Mouse (Mus musculus): Measurements from ENCODE around the gene Hist1h2bq. TPM values are rescaled to one million over a fixed set of nuclear protein-coding genes. Genes with fewer than 3 reads are reported as not detected.

Hist1h2bq gene
- polyA plus RNA-seq (2014; fragmentation: Illumina TruSeq; extraction: RNeasy Lipid Tissue Mini Kit (QIAGEN cat#74804); ENCODE audit: low read depth, low replicate concordance): not detected

DNA sequence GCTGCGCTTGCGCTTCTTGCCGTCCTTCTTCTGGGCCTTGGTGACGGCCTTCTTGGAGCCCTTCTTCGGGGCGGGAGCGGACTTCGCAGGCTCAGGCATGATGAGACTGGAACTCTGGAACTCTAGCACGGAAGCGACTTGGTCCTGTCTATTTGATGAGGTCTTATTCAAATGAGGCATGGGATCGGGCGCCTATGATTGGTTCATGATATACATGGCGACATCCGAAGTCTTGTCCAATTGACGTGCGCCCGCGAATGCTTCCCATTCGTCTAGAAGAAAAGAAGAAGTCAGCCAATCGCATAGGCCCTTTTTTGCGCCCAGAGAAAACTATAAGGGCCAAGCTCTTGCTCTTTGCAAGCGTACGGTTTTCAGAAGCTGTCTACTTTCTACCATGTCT is at the start of gene Hist1h2bq, which contains the start of gene Hist1h2ao:
Hist1h2bq (minus strand) TSS at position 125 of the 400 bp plus-strand sequence.
Hist1h2ao (plus strand) TSS at position 393 of the 400 bp plus-strand sequence.

DNA sequence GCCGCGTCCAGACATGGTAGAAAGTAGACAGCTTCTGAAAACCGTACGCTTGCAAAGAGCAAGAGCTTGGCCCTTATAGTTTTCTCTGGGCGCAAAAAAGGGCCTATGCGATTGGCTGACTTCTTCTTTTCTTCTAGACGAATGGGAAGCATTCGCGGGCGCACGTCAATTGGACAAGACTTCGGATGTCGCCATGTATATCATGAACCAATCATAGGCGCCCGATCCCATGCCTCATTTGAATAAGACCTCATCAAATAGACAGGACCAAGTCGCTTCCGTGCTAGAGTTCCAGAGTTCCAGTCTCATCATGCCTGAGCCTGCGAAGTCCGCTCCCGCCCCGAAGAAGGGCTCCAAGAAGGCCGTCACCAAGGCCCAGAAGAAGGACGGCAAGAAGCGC is 23.5 kb upstream of the Hist1h2bq start, which contains the start of the genes Hist1h2ap and Hist1h2br:
Hist1h2ap (minus strand) TSS at position 47 of the 400 bp plus-strand sequence.
Hist1h2br (plus strand) TSS at position 283 of the 400 bp plus-strand sequence.

DNA sequence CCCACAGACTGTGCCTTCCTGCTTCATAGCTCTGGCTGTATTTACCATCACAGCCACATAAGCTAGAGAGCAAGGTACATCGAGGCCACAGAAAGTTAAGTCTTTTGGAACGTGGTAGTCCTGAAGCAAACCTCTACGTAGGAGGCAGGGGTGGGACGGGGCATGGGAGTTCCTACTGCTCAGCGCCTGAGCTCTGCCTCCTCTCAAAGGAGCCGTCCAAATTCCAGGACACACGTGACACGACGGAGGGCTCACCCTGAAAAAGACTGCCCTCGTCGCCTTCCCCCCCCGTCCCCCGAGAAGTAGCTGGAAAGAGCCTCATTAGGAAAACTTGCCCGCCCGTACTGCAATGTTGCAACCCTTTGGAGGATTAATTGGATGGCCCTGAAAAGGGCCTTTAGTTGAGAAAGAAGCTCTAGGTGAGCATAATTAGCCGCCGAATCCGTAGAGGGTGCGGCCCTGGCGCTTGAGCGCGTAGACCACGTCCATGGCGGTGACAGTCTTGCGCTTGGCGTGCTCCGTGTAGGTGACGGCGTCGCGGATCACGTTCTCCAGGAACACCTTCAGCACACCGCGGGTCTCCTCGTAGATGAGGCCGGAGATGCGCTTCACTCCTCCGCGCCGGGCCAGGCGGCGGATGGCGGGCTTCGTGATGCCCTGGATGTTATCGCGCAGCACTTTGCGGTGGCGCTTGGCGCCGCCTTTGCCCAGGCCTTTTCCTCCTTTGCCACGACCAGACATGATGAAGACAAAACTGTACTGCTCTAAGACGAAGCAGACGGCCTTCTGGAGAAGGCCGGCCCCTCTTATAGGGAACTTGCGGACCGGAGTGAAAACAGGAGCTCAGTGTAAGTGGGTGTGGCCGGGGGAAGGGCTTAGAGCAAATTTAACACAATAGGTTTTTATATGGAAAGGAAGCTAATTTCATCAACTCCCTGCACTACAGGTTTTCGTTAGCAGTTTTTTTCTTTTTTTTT is 21.7 kb upstream of the Hist1h2bq start, which contains the start of gene Hist1h4n:
Hist1h4n (minus strand) TSS at position 779 of the 977 bp plus-strand sequence.

DNA sequence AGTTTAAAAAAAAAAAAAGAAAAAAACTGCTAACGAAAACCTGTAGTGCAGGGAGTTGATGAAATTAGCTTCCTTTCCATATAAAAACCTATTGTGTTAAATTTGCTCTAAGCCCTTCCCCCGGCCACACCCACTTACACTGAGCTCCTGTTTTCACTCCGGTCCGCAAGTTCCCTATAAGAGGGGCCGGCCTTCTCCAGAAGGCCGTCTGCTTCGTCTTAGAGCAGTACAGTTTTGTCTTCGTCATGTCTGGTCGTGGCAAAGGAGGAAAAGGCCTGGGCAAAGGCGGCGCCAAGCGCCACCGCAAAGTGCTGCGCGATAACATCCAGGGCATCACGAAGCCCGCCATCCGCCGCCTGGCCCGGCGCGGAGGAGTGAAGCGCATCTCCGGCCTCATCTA is 1.5 kb upstream of the Hist1h2bq start, which contains the start of gene Hist1h4m:
Hist1h4m (plus strand) TSS at position 208 of the 400 bp plus-strand sequence.

DNA sequence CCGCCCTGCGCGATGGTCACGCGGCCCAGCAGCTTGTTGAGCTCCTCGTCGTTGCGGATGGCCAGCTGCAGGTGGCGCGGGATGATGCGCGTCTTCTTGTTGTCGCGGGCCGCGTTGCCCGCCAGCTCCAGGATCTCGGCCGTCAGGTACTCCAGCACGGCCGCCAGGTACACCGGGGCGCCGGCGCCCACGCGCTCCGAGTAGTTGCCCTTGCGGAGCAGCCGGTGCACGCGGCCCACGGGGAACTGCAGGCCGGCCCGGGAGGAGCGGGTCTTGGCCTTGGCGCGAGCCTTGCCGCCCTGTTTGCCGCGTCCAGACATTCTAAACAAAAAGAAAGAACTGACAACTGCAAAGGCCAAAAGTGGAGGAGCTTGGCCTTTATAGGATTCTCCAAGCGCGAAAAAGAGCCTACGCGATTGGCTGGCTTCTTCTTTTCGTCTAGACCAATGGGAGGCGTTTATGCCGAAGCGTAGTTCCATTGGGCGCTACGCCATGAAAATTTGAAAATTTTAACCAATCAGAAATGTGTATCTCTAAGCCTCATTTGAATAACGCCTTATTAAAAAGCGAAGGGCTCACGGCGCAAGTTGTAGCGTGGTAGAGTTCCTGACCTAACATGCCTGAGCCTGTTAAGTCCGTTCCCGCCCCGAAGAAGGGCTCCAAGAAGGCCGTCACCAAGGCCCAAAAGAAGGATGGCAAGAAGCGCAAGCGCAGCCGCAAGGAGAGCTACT is 22.9 kb downstream of the Hist1h2bq start, which contains the start of the genes Hist1h2an and Hist1h2bp:
Hist1h2an (minus strand) TSS at position 320 of the 731 bp plus-strand sequence.
Hist1h2bp (plus strand) TSS at position 563 of the 731 bp plus-strand sequence.

DNA sequence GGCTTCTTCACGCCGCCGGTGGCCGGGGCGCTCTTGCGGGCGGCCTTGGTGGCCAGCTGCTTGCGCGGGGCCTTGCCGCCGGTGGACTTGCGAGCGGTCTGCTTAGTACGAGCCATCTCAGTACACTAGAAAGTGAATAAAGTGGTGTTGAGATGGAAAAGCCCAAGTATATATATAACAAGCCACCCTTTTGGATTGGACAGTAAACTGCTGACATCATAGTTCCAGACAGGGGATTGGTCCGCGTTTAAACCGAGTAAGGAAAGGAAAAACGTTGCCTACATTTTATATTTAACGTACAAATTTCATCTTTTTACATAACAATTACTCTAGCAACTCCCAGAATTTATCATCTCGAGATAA is 26.8 kb downstream of the Hist1h2bq start, which contains the start of gene Hist1h3i:
Hist1h3i (minus strand) TSS at position 116 of the 363 bp plus-strand sequence.

DNA sequence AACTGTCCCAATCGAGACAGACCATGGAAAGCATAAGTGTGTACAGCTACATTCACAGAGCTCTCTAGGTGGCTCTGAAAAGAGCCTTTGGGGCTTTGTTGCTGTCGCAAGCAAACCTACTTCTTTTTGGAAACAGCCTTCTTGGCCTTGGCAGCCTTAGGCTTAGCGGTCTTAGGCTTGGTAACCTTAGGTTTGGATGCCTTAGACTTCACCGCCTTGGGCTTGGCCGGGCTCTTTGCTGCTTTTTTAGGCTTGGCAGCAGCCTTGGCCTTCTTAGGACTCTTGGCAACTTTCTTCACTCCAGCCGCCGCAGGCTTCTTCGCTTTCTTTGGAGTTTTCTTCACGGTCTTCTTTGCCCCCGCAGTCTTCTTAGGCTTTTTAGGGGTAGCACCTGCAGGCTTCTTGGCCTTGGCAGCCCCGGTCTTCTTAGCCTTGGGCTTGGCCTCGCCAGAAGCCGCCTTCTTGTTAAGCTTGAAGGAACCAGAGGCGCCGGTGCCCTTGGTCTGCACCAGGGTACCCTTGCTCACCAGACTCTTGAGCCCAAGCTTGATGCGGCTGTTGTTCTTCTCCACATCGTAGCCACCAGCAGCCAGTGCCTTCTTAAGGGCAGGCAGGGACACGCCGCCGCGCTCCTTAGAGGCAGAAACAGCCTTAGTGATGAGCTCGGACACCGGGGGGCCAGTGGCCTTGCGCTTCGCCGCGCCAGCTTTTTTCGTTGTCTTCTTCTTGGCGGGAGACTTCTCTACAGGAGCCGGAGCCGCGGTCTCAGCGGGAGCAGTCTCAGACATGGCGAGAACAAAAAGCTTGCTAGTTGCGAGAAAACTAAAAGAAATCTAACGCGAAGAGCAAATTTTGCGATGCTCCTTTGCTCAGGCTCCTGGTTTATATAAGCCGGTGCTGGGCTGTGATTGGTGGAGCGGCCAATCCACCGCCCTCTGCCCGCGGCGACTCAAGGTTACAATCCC is 29.9 kb downstream of the Hist1h2bq start, which contains the start of gene Hist1h1b:
Hist1h1b (minus strand) TSS at position 859 of the 965 bp plus-strand sequence.

Other genes with a start within 250 kb of the Hist1h2bq start
- gene Olfr1364, start 228.4 kb downstream of the Hist1h2bq start, polyA plus RNA-seq (2014; fragmentation: Illumina TruSeq; extraction: RNeasy Lipid Tissue Mini Kit (QIAGEN cat#74804); ENCODE audit: low read depth, low replicate concordance): not detected
- not detected for gene Olfr1362, start 196.2 kb downstream of the Hist1h2bq start, polyA plus RNA-seq (2014; fragmentation: Illumina TruSeq; extraction: RNeasy Lipid Tissue Mini Kit (QIAGEN cat#74804); ENCODE audit: low read depth, low replicate concordance)
- not detected for gene Olfr11, start 167.7 kb downstream of the Hist1h2bq start, polyA plus RNA-seq (2014; fragmentation: Illumina TruSeq; extraction: RNeasy Lipid Tissue Mini Kit (QIAGEN cat#74804); ENCODE audit: low read depth, low replicate concordance)
- not detected for gene Olfr1361, start 146.8 kb downstream of the Hist1h2bq start, polyA plus RNA-seq (2014; fragmentation: Illumina TruSeq; extraction: RNeasy Lipid Tissue Mini Kit (QIAGEN cat#74804); ENCODE audit: low read depth, low replicate concordance)
- not detected for gene Olfr1360, start 132.8 kb downstream of the Hist1h2bq start, polyA plus RNA-seq (2014; fragmentation: Illumina TruSeq; extraction: RNeasy Lipid Tissue Mini Kit (QIAGEN cat#74804); ENCODE audit: low read depth, low replicate concordance)
- gene Olfr1359, start 112.1 kb downstream of the Hist1h2bq start, polyA plus RNA-seq (2014; fragmentation: Illumina TruSeq; extraction: RNeasy Lipid Tissue Mini Kit (QIAGEN cat#74804); ENCODE audit: low read depth, low replicate concordance): not detected
- not detected for gene Hist1h2bl, start 94.1 kb downstream of the Hist1h2bq start, polyA plus RNA-seq (2014; fragmentation: Illumina TruSeq; extraction: RNeasy Lipid Tissue Mini Kit (QIAGEN cat#74804); ENCODE audit: low read depth, low replicate concordance)
- gene Hist1h2ai, start 93.8 kb downstream of the Hist1h2bq start, polyA plus RNA-seq (2014; fragmentation: Illumina TruSeq; extraction: RNeasy Lipid Tissue Mini Kit (QIAGEN cat#74804); ENCODE audit: low read depth, low replicate concordance): not detected
- gene Hist1h3h, start 92.5 kb downstream of the Hist1h2bq start, polyA plus RNA-seq (2014; fragmentation: Illumina TruSeq; extraction: RNeasy Lipid Tissue Mini Kit (QIAGEN cat#74804); ENCODE audit: low read depth, low replicate concordance): not detected
- gene Hist1h2bm, start 88.2 kb downstream of the Hist1h2bq start, polyA plus RNA-seq (2014; fragmentation: Illumina TruSeq; extraction: RNeasy Lipid Tissue Mini Kit (QIAGEN cat#74804); ENCODE audit: low read depth, low replicate concordance): not detected
- not detected for gene Hist1h4j, start 75.1 kb downstream of the Hist1h2bq start, polyA plus RNA-seq (2014; fragmentation: Illumina TruSeq; extraction: RNeasy Lipid Tissue Mini Kit (QIAGEN cat#74804); ENCODE audit: low read depth, low replicate concordance)
- gene Hist1h4k, start 59.7 kb downstream of the Hist1h2bq start, polyA plus RNA-seq (2014; fragmentation: Illumina TruSeq; extraction: RNeasy Lipid Tissue Mini Kit (QIAGEN cat#74804); ENCODE audit: low read depth, low replicate concordance): not detected
- gene Hist1h2ak, start 56.4 kb downstream of the Hist1h2bq start, polyA plus RNA-seq (2014; fragmentation: Illumina TruSeq; extraction: RNeasy Lipid Tissue Mini Kit (QIAGEN cat#74804); ENCODE audit: low read depth, low replicate concordance): not detected
- not detected for gene Hist1h2bn, start 56.1 kb downstream of the Hist1h2bq start, polyA plus RNA-seq (2014; fragmentation: Illumina TruSeq; extraction: RNeasy Lipid Tissue Mini Kit (QIAGEN cat#74804); ENCODE audit: low read depth, low replicate concordance)
- gene Hist1h1b, start 29.6 kb downstream of the Hist1h2bq start, polyA plus RNA-seq (2014; fragmentation: Illumina TruSeq; extraction: RNeasy Lipid Tissue Mini Kit (QIAGEN cat#74804); ENCODE audit: low read depth, low replicate concordance): not detected
- not detected for gene Hist1h3i, start 26.8 kb downstream of the Hist1h2bq start, polyA plus RNA-seq (2014; fragmentation: Illumina TruSeq; extraction: RNeasy Lipid Tissue Mini Kit (QIAGEN cat#74804); ENCODE audit: low read depth, low replicate concordance)
- gene Hist1h2an, start 23.0 kb downstream of the Hist1h2bq start, polyA plus RNA-seq (2014; fragmentation: Illumina TruSeq; extraction: RNeasy Lipid Tissue Mini Kit (QIAGEN cat#74804); ENCODE audit: low read depth, low replicate concordance): not detected
- gene Hist1h2bp, start 22.7 kb downstream of the Hist1h2bq start, polyA plus RNA-seq (2014; fragmentation: Illumina TruSeq; extraction: RNeasy Lipid Tissue Mini Kit (QIAGEN cat#74804); ENCODE audit: low read depth, low replicate concordance): not detected
- not detected for gene Hist1h2ao, start 268 bp upstream of the Hist1h2bq start, polyA plus RNA-seq (2014; fragmentation: Illumina TruSeq; extraction: RNeasy Lipid Tissue Mini Kit (QIAGEN cat#74804); ENCODE audit: low read depth, low replicate concordance)
- not detected for gene Hist1h4m, start 1.5 kb upstream of the Hist1h2bq start, polyA plus RNA-seq (2014; fragmentation: Illumina TruSeq; extraction: RNeasy Lipid Tissue Mini Kit (QIAGEN cat#74804); ENCODE audit: low read depth, low replicate concordance)
- not detected for gene Hist1h4n, start 22.0 kb upstream of the Hist1h2bq start, polyA plus RNA-seq (2014; fragmentation: Illumina TruSeq; extraction: RNeasy Lipid Tissue Mini Kit (QIAGEN cat#74804); ENCODE audit: low read depth, low replicate concordance)
- gene Hist1h2ap, start 23.3 kb upstream of the Hist1h2bq start, polyA plus RNA-seq (2014; fragmentation: Illumina TruSeq; extraction: RNeasy Lipid Tissue Mini Kit (QIAGEN cat#74804); ENCODE audit: low read depth, low replicate concordance): not detected
- gene Hist1h2br, start 23.5 kb upstream of the Hist1h2bq start, polyA plus RNA-seq (2014; fragmentation: Illumina TruSeq; extraction: RNeasy Lipid Tissue Mini Kit (QIAGEN cat#74804); ENCODE audit: low read depth, low replicate concordance): 1.2 TPM
- 2.9 TPM for gene Zfp184, start 134.9 kb upstream of the Hist1h2bq start, polyA plus RNA-seq (2014; fragmentation: Illumina TruSeq; extraction: RNeasy Lipid Tissue Mini Kit (QIAGEN cat#74804); ENCODE audit: low read depth, low replicate concordance)
- gene Pom121l2, start 171.0 kb upstream of the Hist1h2bq start, polyA plus RNA-seq (2014; fragmentation: Illumina TruSeq; extraction: RNeasy Lipid Tissue Mini Kit (QIAGEN cat#74804); ENCODE audit: low read depth, low replicate concordance): not detected
- gene Prss16, start 199.5 kb upstream of the Hist1h2bq start, polyA plus RNA-seq (2014; fragmentation: Illumina TruSeq; extraction: RNeasy Lipid Tissue Mini Kit (QIAGEN cat#74804); ENCODE audit: low read depth, low replicate concordance): 0.35 TPM
- not detected for gene Hist1h2ah, start 225.4 kb upstream of the Hist1h2bq start, polyA plus RNA-seq (2014; fragmentation: Illumina TruSeq; extraction: RNeasy Lipid Tissue Mini Kit (QIAGEN cat#74804); ENCODE audit: low read depth, low replicate concordance)
- not detected for gene Hist1h2bk, start 225.7 kb upstream of the Hist1h2bq start, polyA plus RNA-seq (2014; fragmentation: Illumina TruSeq; extraction: RNeasy Lipid Tissue Mini Kit (QIAGEN cat#74804); ENCODE audit: low read depth, low replicate concordance)
- 7.8 TPM for gene Hist1h4i, start 231.2 kb upstream of the Hist1h2bq start, polyA plus RNA-seq (2014; fragmentation: Illumina TruSeq; extraction: RNeasy Lipid Tissue Mini Kit (QIAGEN cat#74804); ENCODE audit: low read depth, low replicate concordance)
- gene Hist1h2ag, start 232.7 kb upstream of the Hist1h2bq start, polyA plus RNA-seq (2014; fragmentation: Illumina TruSeq; extraction: RNeasy Lipid Tissue Mini Kit (QIAGEN cat#74804); ENCODE audit: low read depth, low replicate concordance): not detected
- not detected for gene Hist1h2bj, start 233.0 kb upstream of the Hist1h2bq start, polyA plus RNA-seq (2014; fragmentation: Illumina TruSeq; extraction: RNeasy Lipid Tissue Mini Kit (QIAGEN cat#74804); ENCODE audit: low read depth, low replicate concordance)

All from adrenal gland, adult 10 weeks (tissue).